Mouse (Mus musculus) G1E (cell line): Measurements from ENCODE around the gene Slc22a14. TPM values are rescaled to one million over a fixed set of nuclear protein-coding genes. Genes with fewer than 3 reads are reported as not detected.

ENCODE experiments used
- ATAC-seq: 2 replicates; pipeline ENCODE4 v1.8.0; 2016; ENCODE audit warnings: mild to moderate bottlenecking; ENCODE audit not compliant: insufficient number of reproducible peaks, poor library complexity, low FRiP score, severe bottlenecking; ENCODE audit errors: extremely low read depth
- DNase-seq: peaks from one replicate; pipeline ENCODE4 v3.0.0; 2012; ENCODE audit warnings: low spot score
- H3K27me3 ChIP-seq: 2 replicates; pipeline ENCODE4 v1.6.1; 2012; ENCODE audit warnings: mild to moderate bottlenecking, low read length, inconsistent platforms; ENCODE audit not compliant: insufficient read depth
- H3K36me3 ChIP-seq: replicated peaks from 2 replicates; pipeline ENCODE3; 2012; ENCODE audit warnings: mild to moderate bottlenecking, inconsistent platforms
- H3K4me1 ChIP-seq: 2 replicates; pipeline ENCODE4 v1.6.1; 2012; ENCODE audit warnings: low read depth, low read length, inconsistent platforms, mixed read lengths; ENCODE audit not compliant: insufficient read depth
- H3K4me3 ChIP-seq: 2 replicates; pipeline ENCODE4 v1.5.1; 2012; ENCODE audit warnings: low read depth, mild to moderate bottlenecking, inconsistent platforms, low read length, moderate library complexity, mixed read lengths
- H3K9me3 ChIP-seq: replicated peaks from 2 replicates; pipeline ENCODE4 v1.6.1; 2012; ENCODE audit warnings: inconsistent platforms
- CTCF ChIP-seq: IDR thresholded peaks from 2 replicates; pipeline ENCODE4 v1.5.1; 2012; ENCODE audit warnings: low read depth, low read length, inconsistent platforms, mixed read lengths
- GATA1 ChIP-seq: IDR thresholded peaks from 2 replicates; pipeline ENCODE4 v1.6.1; 2012; ENCODE audit warnings: borderline replicate concordance, low read length, inconsistent platforms, mixed read lengths
- GATA2 ChIP-seq: IDR thresholded peaks from 2 replicates; pipeline ENCODE4 v1.6.1; 2012; ENCODE audit warnings: low read depth, low read length, inconsistent platforms, borderline replicate concordance
- POLR2AphosphoS5 ChIP-seq: IDR thresholded peaks from 2 replicates; pipeline ENCODE4 v1.6.1; 2012; ENCODE audit warnings: low read depth, low read length, inconsistent platforms; ENCODE audit not compliant: insufficient replicate concordance
- TAL1 ChIP-seq: conservative IDR thresholded peaks from 2 replicates; pipeline ENCODE4 v1.6.1; 2012; ENCODE audit warnings: low read depth, low read length, inconsistent platforms, mixed read lengths
- polyA plus RNA-seq: library from polyadenylated mRNA; stranded (reverse); fragments of >175 nt; gene quantifications from 2 replicates; pipeline ENCODE4 v1.2.3, GENCODE M21; 2012
- total RNA-seq, 2 experiments: library from RNA; stranded (forward) in 1 of 2; stranded (reverse) in 1 of 2; fragments of 200-1000 nt in 1 of 2; fragments of >200 nt in 1 of 2; fragmentation: Nextera tagmentation in 1 of 2; gene quantifications; 2 replicates each; pipeline ENCODE4 v1.2.3; 2014 to 2017

Gene Slc22a14
- total and polyA plus RNA-seq, 3 experiments = not detected

- peak; percentile 45 for DNase-seq
- peaks cover 19% of the 10 kb centered on the region for H3K27me3 ChIP-seq
- H3K4me3 ChIP-seq = peak overlapping the region; percentile 77
- TF ChIP-seq GATA1 (no peak), CTCF (no peak), TAL1 (no peak), POLR2AphosphoS5 (no peak)
- no peaks in the 10 kb centered on the region for H3K36me3 ChIP-seq
- no peak for ATAC-seq
- H3K4me1 ChIP-seq = peaks cover 34% of the 10 kb centered on the region
- peaks cover 2% of the 10 kb centered on the region; the same call in 1 of the 2 replicates for H3K9me3 ChIP-seq
These were observed 37.2 kb upstream of the Slc22a14 start for GRCm38 (mm10) chr9:119402253-119403235.

GRCm38 (mm10) chr9:119401801-119402214 lies 36.5 kb upstream of the Slc22a14 start, which contains the start of gene Acvr2b:
TSS of gene Acvr2b (plus strand) at chr9:119402118.
- peak; percentile 86 for DNase-seq
- peak; percentile 95 for ATAC-seq
- no peaks in the 10 kb centered on the region for H3K36me3 ChIP-seq
- peaks cover 2% of the 10 kb centered on the region; the same call in 1 of the 2 replicates for H3K9me3 ChIP-seq
- peaks cover 34% of the 10 kb centered on the region for H3K4me1 ChIP-seq
- H3K27me3 ChIP-seq = peaks cover 19% of the 10 kb centered on the region
- peak within 1 kb of the TSS; percentile 77 for H3K4me3 ChIP-seq
- TF ChIP-seq TAL1 = no peak

- 0 out of 2 replicates have a peak, but pooled peaks have one; percentile 25 for ATAC-seq
- Histone ChIP-seq H3K27me3 (peaks cover 19% of the 10 kb centered on the region), H3K9me3 (peaks cover 2% of the 10 kb centered on the region; the same call in 1 of the 2 replicates), H3K4me1 (peaks cover 34% of the 10 kb centered on the region), H3K36me3 (no peaks in the 10 kb centered on the region), H3K4me3 (peak overlapping the region; percentile 77)
- TF ChIP-seq GATA1 (no peak), POLR2AphosphoS5 (no peak), CTCF (no peak), GATA2 (no peak), TAL1 (no peak)
- DNase-seq = peak; percentile 9
These were observed 36.0 kb upstream of the Slc22a14 start for GRCm38 (mm10) chr9:119401351-119401750.

- no peak for ATAC-seq
- Histone ChIP-seq H3K4me1 (0 out of 2 replicates have a peak, but pooled peaks cover 2% of the 10 kb centered on the region), H3K9me3 (no peaks in the 10 kb centered on the region), H3K36me3 (peaks cover 24% of the 10 kb centered on the region), H3K4me3 (no peak overlapping the region), H3K27me3 (no peaks in the 10 kb centered on the region)
- DNase-seq = no peak
- no peak for TF ChIP-seq GATA2
- no peak for TF ChIP-seq TAL1
- no peak for TF ChIP-seq CTCF
- no peak for TF ChIP-seq POLR2AphosphoS5
- no peak for TF ChIP-seq GATA1
These were observed 29.5 kb upstream of the Slc22a14 start for GRCm38 (mm10) chr9:119394808-119395207.

- no peak overlapping the region for H3K4me3 ChIP-seq
- no peaks in the 10 kb centered on the region for H3K9me3 ChIP-seq
- no peaks in the 10 kb centered on the region for H3K4me1 ChIP-seq
- no peaks in the 10 kb centered on the region for H3K27me3 ChIP-seq
- no peak for ATAC-seq
- H3K36me3 ChIP-seq = peaks cover 45% of the 10 kb centered on the region
- TF ChIP-seq GATA2 (no peak), GATA1 (no peak)
- DNase-seq = no peak
These were observed 24.9 kb upstream of the Slc22a14 start for GRCm38 (mm10) chr9:119390214-119390613.

- Histone ChIP-seq H3K4me1 (no peaks in the 10 kb centered on the region), H3K9me3 (no peaks in the 10 kb centered on the region), H3K4me3 (no peak overlapping the region), H3K27me3 (no peaks in the 10 kb centered on the region), H3K36me3 (peaks cover 53% of the 10 kb centered on the region)
- ATAC-seq (0 out of 2 replicates have a peak, but pooled peaks have one; percentile 22), DNase-seq (peak; percentile 20)
- TF ChIP-seq GATA2 (no peak), CTCF (no peak), GATA1 (no peak), POLR2AphosphoS5 (no peak), TAL1 (no peak)
These were observed 23.6 kb upstream of the Slc22a14 start for GRCm38 (mm10) chr9:119388956-119389355.

- 0 out of 2 replicates have a peak, but pooled peaks cover 3% of the 10 kb centered on the region for H3K4me1 ChIP-seq
These were observed 17.2 kb upstream of the Slc22a14 start for GRCm38 (mm10) chr9:119382603-119383002.

More at GRCm38 (mm10) chr9:119382603-119383002, 17.2 kb upstream of the Slc22a14 start:
- Histone ChIP-seq H3K27me3 (no peaks in the 10 kb centered on the region), H3K36me3 (peaks cover 78% of the 10 kb centered on the region), H3K4me3 (no peak overlapping the region), H3K9me3 (no peaks in the 10 kb centered on the region)
- no peak for DNase-seq
- TF ChIP-seq GATA1 = no peak
- TF ChIP-seq GATA2 = no peak
- no peak for TF ChIP-seq TAL1
- no peak for TF ChIP-seq CTCF
- TF ChIP-seq POLR2AphosphoS5 = no peak
- no peak for ATAC-seq
